Mouse (Mus musculus) liver, postnatal 0 days (tissue): Measurements from ENCODE around the gene Rngtt. TPM values are rescaled to one million over a fixed set of nuclear protein-coding genes. Genes with fewer than 3 reads are reported as not detected.
"Not testable (repeated sequence)": the region's sequence is repeated elsewhere in the genome, so short reads cannot be mapped to it uniquely, and the experiment has no call there.

Source experiments
- ATAC-seq: fragments of 200-750 bp; cut with Nextera tagmentation; 2 replicates; pipeline ENCODE4 v1.8.0; 2017; ENCODE audit warnings: mild to moderate bottlenecking, moderate library complexity
- DNase-seq: peaks from one replicate; pipeline ENCODE4 v3.0.0-alpha.2; 2016
- H3K27ac ChIP-seq: fragments of 300-500 bp; sonication (generic); 2 replicates; pipeline ENCODE4 v1.5.1; 2014; ENCODE audit warnings: antibody characterized with exemption, moderate library complexity, mild to moderate bottlenecking, low read depth
- H3K27me3 ChIP-seq: fragments of 300-500 bp; sonication (generic); 2 replicates; pipeline ENCODE4 v1.6.1; 2014; ENCODE audit warnings: low read length, control low read depth, mixed read lengths; ENCODE audit not compliant: insufficient read depth
- H3K36me3 ChIP-seq: fragments of 300-500 bp; sonication (generic); replicated peaks from 2 replicates; pipeline ENCODE4 v1.6.1; 2014; ENCODE audit warnings: mild to moderate bottlenecking, control low read depth, low read length, moderate library complexity, mixed read lengths; ENCODE audit not compliant: insufficient read depth
- H3K4me1 ChIP-seq: fragments of 300-500 bp; sonication (generic); 2 replicates; pipeline ENCODE4 v1.6.1; 2014; ENCODE audit warnings: antibody characterized with exemption, mild to moderate bottlenecking, control low read depth; ENCODE audit not compliant: insufficient read depth
- H3K4me2 ChIP-seq: fragments of 300-500 bp; sonication (generic); 2 replicates; pipeline ENCODE4 v1.6.1; 2014; ENCODE audit warnings: low read depth, mild to moderate bottlenecking, low read length, moderate library complexity, mixed read lengths
- H3K4me3 ChIP-seq: fragments of 300-500 bp; sonication (generic); 2 replicates; pipeline ENCODE4 v1.5.1; 2014; ENCODE audit warnings: low read depth, low read length
- H3K9ac ChIP-seq: fragments of 300-500 bp; sonication (generic); replicated peaks from 2 replicates; pipeline ENCODE4 v1.6.1; 2014; ENCODE audit warnings: mild to moderate bottlenecking, moderate library complexity
- H3K9me3 ChIP-seq: fragments of 300-500 bp; sonication (generic); 2 replicates; pipeline ENCODE4 v1.6.1; 2016; ENCODE audit warnings: mild to moderate bottlenecking, control low read depth, low read length, mixed read lengths
- CTCF ChIP-seq: sonication (generic); IDR thresholded peaks from 2 replicates; pipeline ENCODE4 v1.5.1; 2016; ENCODE audit warnings: antibody characterized with exemption, low read depth
- EP300 ChIP-seq: IDR thresholded peaks from 2 replicates; pipeline ENCODE4 v1.6.1; 2016; ENCODE audit warnings: antibody characterized with exemption, low read depth, mild to moderate bottlenecking
- WGBS: fragments of 180-500 bp; shearing (Covaris S2); extraction: QIAGEN DNeasy Blood & Tissue Kit; methylation state at CpG from one replicate; pipeline ENCODE4 v1.1.7; 2014; ENCODE audit not compliant: insufficient replicate concordance; 5-methylcytosine and 5-hydroxymethylcytosine counted together
- polyA plus RNA-seq: library from polyadenylated mRNA; unstranded; fragments of >200 nt; fragmentation: Nextera tagmentation; extraction: Ambion mirVana; gene quantifications from 2 replicates; pipeline ENCODE4 v1.2.1, GENCODE M21; 2015

The Rngtt gene
- polyA plus RNA-seq, 1 experiment from 2014 or later: 9.3 TPM

GRCm38 (mm10) chr4:33303057-33303456 lies 7.1 kb upstream of the Rngtt start:
- no peaks in the 10 kb centered on the region for H3K9me3 ChIP-seq
- no peak overlapping the region for H3K4me2 ChIP-seq
- 86% methylated on average over 1 of the region's 1 CpGs for WGBS
- TF ChIP-seq EP300 (no peak), CTCF (peak; percentile 30)
- no peak overlapping the region for H3K4me3 ChIP-seq
- no peaks in the 10 kb centered on the region for H3K4me1 ChIP-seq
- no peak overlapping the region for H3K9ac ChIP-seq
- H3K27ac ChIP-seq: no peak overlapping the region
- DNase-seq (no peak), ATAC-seq (no peak)
- no peaks in the 10 kb centered on the region for H3K27me3 ChIP-seq
- H3K36me3 ChIP-seq: no peaks in the 10 kb centered on the region

- Histone ChIP-seq H3K4me2 (no peak overlapping the region), H3K9ac (no peak overlapping the region), H3K4me3 (no peak overlapping the region), H3K4me1 (peaks cover 16% of the 10 kb centered on the region), H3K27me3 (no peaks in the 10 kb centered on the region), H3K27ac (no peak overlapping the region), H3K9me3 (no peaks in the 10 kb centered on the region), H3K36me3 (0 out of 2 replicates have a peak, but pooled peaks cover under 1% of the 10 kb centered on the region)
- TF ChIP-seq EP300 (no peak), CTCF (0 out of 2 replicates have a peak, but pooled peaks have one; percentile 19)
- DNase-seq (no peak), ATAC-seq (no peak)
- 68% methylated on average over 4 of the region's 4 CpGs for WGBS
These were observed 3.0 kb upstream of the Rngtt start for GRCm38 (mm10) chr4:33307146-33307545.

- DNase-seq (no peak), ATAC-seq (no peak)
- Histone ChIP-seq H3K4me1 (peaks cover 19% of the 10 kb centered on the region), H3K4me3 (peak overlapping the region; percentile 91), H3K9me3 (no peaks in the 10 kb centered on the region), H3K4me2 (peak overlapping the region; percentile 79), H3K36me3 (0 out of 2 replicates have a peak, but pooled peaks cover 6% of the 10 kb centered on the region), H3K9ac (peak overlapping the region; percentile 82), H3K27ac (peak overlapping the region; percentile 86), H3K27me3 (no peaks in the 10 kb centered on the region)
- WGBS: 10% methylated on average over 12 of the region's 12 CpGs
- no peak for TF ChIP-seq CTCF
- no peak for TF ChIP-seq EP300
These were observed 828 bp downstream of the Rngtt start for GRCm38 (mm10) chr4:33310840-33311437.

- not testable (repeated sequence) for H3K4me3 ChIP-seq, ATAC-seq, H3K27me3 ChIP-seq, DNase-seq, H3K27ac ChIP-seq, H3K4me2 ChIP-seq, H3K9me3 ChIP-seq, H3K9ac ChIP-seq, H3K36me3 ChIP-seq
- 95% methylated on average over 6 of the region's 8 CpGs for WGBS
- peaks cover 16% of the 10 kb centered on the region for H3K4me1 ChIP-seq
These were observed 4.0 kb downstream of the Rngtt start for GRCm38 (mm10) chr4:33314150-33314549.

- H3K9me3 ChIP-seq: no peaks in the 10 kb centered on the region
- H3K27me3 ChIP-seq: no peaks in the 10 kb centered on the region
- H3K4me2 ChIP-seq: no peak overlapping the region
- no peak overlapping the region for H3K9ac ChIP-seq
- no peak overlapping the region for H3K4me3 ChIP-seq
- 52% methylated on average over 5 of the region's 5 CpGs for WGBS
- H3K27ac ChIP-seq: no peak overlapping the region
- no peak for TF ChIP-seq CTCF
- peaks cover 14% of the 10 kb centered on the region for H3K4me1 ChIP-seq
- H3K36me3 ChIP-seq: 0 out of 2 replicates have a peak, but pooled peaks cover 6% of the 10 kb centered on the region
- no peak for ATAC-seq
- no peak for DNase-seq
These were observed 5.7 kb downstream of the Rngtt start for GRCm38 (mm10) chr4:33315840-33316239.

GRCm38 (mm10) chr4:33331147-33331546 lies 21.0 kb downstream of the Rngtt start:
- Histone ChIP-seq H3K4me1 (no peaks in the 10 kb centered on the region), H3K27ac (no peak overlapping the region), H3K4me3 (no peak overlapping the region), H3K4me2 (no peak overlapping the region), H3K9ac (no peak overlapping the region), H3K27me3 (no peaks in the 10 kb centered on the region), H3K36me3 (peaks cover 37% of the 10 kb centered on the region), H3K9me3 (no peaks in the 10 kb centered on the region)
- DNase-seq: no peak
- ATAC-seq: no peak
- TF ChIP-seq EP300 (no peak), CTCF (no peak)
- WGBS: 64% methylated on average over 4 of the region's 4 CpGs
